Mouse (Mus musculus) embryonic fibroblast, embryonic 13.5 days (primary cell): ENCODE data around the gene Olfr157.

Source experiments
- CTCF ChIP-seq: IDR thresholded peaks from 2 replicates; pipeline ENCODE4 v1.5.1; 2011; ENCODE audit warnings: mild to moderate bottlenecking, control low read depth, low read length, moderate library complexity, borderline replicate concordance; ENCODE audit not compliant: insufficient read depth
- POLR2A ChIP-seq: IDR thresholded peaks from 2 replicates; pipeline ENCODE4 v1.6.1; 2011; ENCODE audit warnings: low read depth, mild to moderate bottlenecking, control low read depth, low read length, moderate library complexity

DNA sequence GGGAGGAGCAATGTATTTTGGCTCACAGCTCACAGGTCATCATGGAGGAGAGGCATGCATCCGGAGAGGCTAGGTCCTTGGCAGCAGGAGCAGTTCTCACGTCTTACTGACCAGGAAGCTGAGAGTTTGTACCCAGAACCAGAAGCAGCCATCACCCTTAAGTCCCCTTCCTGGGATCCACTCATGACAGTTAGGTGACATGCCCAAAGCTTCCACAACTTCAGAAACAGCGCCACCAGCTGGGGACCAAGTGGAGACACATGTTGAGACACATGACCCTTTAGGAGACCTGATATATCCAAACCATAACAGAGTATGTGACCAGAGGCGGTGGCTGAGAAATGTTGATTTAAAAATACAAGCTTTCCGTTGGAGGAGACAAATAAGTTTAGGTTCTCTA is 8.0 kb downstream of the Olfr157 start:
- TF ChIP-seq POLR2A (no peak), CTCF (no peak)
